Mouse (Mus musculus) liver, adult 2 months (tissue): ENCODE data around the gene Tubb3.

Experiments
- CTCF ChIP-seq: fragments of 200-500 bp; IDR thresholded peaks from 2 replicates; pipeline ENCODE4 v1.5.1; 2011; ENCODE audit warnings: low read depth, low read length, control low read depth
- POLR2A ChIP-seq: fragments of 200-500 bp; IDR thresholded peaks from 2 replicates; pipeline ENCODE4 v1.6.1; 2011; ENCODE audit warnings: low read length, control low read depth; ENCODE audit not compliant: insufficient read depth; ENCODE audit errors: extremely low read depth

GRCm38 (mm10) chr8:123454559-123454958, 43.3 kb downstream of the Tubb3 start:
- TF ChIP-seq CTCF (no peak), POLR2A (no peak)
